Mouse (Mus musculus) splenic B cell, adult 2 months (primary cell): ENCODE measurements around the gene Cbx4.

ENCODE experiments used
- DNase-seq: peaks from one replicate; pipeline ENCODE4 v3.0.0-alpha.2; 2011; ENCODE audit warnings: low read depth, low spot score
- H3K27me3 ChIP-seq: 2 replicates; pipeline ENCODE4 v1.6.1; 2012; ENCODE audit warnings: mild to moderate bottlenecking, low read length, moderate library complexity, mixed read lengths; ENCODE audit not compliant: control insufficient read depth, poor library complexity, insufficient read depth, severe bottlenecking
- H3K36me3 ChIP-seq: 2 replicates; pipeline ENCODE4 v1.6.1; 2012; ENCODE audit warnings: mild to moderate bottlenecking, low read length, moderate library complexity, mixed read lengths; ENCODE audit not compliant: control insufficient read depth, poor library complexity, insufficient read depth, severe bottlenecking

The Cbx4 gene

GRCm38 (mm10) chr11:119095441-119095840 is 9.4 kb upstream of the Cbx4 start:
- no peak for DNase-seq
- H3K36me3 ChIP-seq = no peaks in the 10 kb centered on the region

DNA sequence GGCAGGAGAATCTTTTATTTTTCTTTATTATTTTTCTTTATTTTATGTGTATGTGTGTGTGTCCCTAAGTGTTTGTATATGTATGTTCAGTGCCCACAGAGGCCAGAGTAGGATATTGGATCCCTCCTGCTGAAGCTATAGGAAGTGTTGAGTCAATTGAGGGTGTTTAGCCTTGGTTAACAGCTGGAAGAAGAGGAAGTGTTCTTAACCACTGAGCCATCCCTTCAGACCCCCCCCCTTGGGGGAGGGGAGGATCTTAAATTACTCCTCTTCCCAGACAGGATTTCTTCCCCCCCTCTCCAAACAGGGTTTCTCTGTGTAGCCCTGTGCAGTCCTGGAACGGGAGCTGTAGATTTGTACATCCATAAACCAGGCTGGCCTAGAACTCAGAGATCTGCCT is 7.3 kb upstream of the Cbx4 start:
- DNase-seq = no peak
- Histone ChIP-seq H3K36me3 (no peaks in the 10 kb centered on the region), H3K27me3 (no peaks in the 10 kb centered on the region)

More at GRCm38 (mm10) chr11:119095441-119095840, 9.4 kb upstream of the Cbx4 start:
- H3K27me3 ChIP-seq = no peaks in the 10 kb centered on the region

DNA sequence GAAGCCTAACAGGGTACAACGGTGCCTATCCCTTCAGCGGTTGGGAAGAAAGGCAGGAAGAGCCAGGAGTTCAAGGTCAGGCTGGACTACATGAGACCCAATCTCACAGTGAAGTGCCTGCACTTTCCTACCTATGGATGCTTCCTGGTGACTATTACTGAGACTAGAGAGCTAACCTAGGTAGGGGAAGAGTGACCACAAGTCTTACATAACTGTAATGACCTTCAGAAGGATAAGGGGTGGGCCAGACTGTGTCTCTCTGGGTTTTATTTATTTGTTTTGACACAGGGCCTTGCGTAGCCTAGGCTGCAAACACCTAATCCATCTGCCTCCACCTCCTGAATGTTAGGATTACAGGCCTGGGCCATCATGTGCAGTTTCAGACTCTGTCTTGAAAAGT is 6.3 kb upstream of the Cbx4 start:
- no peak for DNase-seq
- Histone ChIP-seq H3K36me3 (no peaks in the 10 kb centered on the region), H3K27me3 (no peaks in the 10 kb centered on the region)

GRCm38 (mm10) chr11:119091598-119091991 is 5.6 kb upstream of the Cbx4 start:
- Histone ChIP-seq H3K36me3 (no peaks in the 10 kb centered on the region), H3K27me3 (no peaks in the 10 kb centered on the region)
- DNase-seq = peak; percentile 83

- DNase-seq = peak; percentile 76
- Histone ChIP-seq H3K27me3 (no peaks in the 10 kb centered on the region), H3K36me3 (no peaks in the 10 kb centered on the region)
Measured at GRCm38 (mm10) chr11:119090961-119091597, 5.1 kb upstream of the Cbx4 start.

DNA sequence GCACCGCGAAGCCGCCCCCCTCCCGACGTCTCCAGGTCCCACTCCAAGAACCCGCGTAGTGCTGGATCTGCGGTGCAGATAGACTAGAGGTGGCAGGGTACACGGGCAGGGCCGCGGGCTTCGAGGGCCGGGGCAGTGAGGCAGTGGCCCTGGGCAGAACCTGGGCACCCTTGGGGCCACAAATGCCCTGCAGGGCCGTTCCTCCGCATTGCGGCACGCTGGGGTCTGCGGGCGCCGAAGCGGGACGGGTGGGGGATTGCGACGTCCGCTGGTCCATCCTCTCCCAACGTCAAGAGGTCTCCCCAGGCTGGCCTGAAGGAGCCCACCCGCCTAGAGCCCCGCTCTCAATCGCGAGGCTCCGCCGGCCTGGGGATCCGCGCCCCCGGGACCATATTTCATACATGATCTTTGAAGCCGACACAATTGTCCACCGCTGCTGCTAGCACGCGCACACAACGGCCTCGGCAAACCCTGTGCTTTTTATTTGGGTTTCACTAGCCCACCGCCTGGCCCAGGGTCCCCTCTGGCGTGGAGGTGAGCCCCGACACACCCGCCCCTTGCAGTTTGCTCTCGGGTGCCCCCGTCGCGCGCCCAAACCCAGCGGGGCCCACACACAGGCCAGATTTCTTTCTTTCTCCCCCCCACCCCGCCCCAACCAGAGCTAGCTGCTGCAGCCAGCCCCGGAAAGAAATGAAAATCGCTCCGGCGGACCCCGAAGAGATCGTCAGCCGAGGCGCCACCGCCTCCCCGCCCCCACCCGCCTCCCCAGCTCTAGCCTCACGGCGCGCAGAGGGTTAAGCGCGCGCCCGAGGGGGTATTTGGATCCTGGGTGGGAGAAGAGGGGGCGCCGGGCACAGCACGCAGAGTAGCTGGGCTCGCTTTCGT is 4.3 kb upstream of the Cbx4 start:
- H3K27me3 ChIP-seq = no peaks in the 10 kb centered on the region
- DNase-seq = peak; percentile 41
- no peaks in the 10 kb centered on the region for H3K36me3 ChIP-seq

DNA sequence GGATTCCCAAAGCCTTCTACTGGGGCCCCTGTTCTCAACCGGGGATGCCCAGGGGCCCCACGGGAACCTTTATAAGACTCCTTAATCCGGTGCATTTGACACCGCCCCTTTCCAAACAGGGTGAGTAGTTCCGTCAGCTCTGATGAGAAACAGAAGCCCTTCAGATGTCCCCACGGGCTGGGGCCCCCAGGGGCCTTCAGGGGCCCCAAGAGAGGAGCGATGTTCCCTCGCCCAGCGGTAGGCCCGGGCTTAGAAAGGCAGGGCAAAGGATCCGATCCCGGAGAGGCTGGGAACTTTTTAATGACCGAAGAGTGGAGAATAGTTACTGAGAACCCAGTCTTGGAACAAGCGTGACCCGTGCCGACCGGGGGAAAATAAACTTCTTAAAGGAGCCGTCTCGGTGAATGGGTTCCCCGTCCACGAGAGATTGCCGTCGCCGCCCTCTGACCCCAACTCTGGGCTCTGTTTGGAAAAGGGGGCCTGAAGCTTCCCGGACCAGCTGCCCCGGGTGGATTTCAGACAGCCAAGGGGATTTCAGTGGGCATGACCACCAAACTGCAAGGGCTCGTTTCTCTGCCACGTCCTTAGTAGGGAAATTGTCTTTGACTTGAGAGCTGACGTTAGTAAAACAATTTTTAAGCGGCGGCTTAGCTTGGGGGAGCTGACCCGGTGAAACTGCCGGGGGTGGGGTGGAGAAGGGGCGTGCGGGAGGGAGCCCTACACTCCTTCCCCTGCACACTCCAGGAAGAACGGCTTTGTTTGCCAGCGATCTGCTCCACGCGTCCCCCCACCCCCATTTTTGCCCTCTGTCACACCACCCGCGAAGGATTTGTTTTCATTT is 3.4 kb upstream of the Cbx4 start:
- Histone ChIP-seq H3K36me3 (no peaks in the 10 kb centered on the region), H3K27me3 (no peaks in the 10 kb centered on the region)
- DNase-seq = peak; percentile 86

DNA sequence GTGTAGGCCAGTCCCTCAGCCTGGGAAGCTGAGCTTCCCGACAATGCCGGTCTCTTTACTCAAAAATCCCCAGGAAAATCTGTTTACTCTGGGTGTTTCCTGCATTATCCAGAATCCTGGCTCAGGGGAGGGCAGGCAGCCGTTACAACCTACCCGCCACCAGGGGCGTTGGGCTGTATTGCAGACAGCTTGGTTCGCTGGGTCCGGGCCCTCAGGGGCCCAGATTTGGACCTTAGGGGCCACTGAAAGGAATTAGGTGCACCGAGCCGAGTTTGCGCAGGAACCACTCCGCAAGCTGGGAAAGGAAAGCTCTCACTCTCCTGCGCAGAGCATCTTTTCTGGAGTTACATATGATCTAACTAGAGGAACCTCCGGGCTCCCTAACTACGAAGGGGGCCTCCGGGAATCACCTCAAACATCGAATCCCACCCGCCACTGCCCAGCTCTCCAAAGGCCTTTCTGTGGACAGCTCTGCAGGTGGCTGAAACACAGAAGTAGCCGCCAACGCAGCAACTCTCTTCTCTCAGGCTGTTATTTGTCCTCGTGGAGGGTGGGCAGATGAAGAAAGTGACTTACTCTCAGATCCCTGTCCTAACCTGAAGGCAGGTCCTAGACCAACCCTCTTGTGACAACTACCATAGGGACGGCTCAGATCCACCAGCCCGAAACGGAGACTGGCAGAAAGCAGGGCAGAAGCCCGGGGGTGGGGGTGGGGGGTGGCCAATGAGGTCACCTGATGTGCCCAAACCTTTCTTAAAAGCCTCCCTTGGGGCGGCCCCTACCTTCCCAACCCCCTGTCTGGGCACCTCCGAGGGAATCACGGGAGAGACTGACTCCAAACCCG is 2.6 kb upstream of the Cbx4 start:
- no peaks in the 10 kb centered on the region for H3K36me3 ChIP-seq
- H3K27me3 ChIP-seq = no peaks in the 10 kb centered on the region
- peak; percentile 72 for DNase-seq

DNA sequence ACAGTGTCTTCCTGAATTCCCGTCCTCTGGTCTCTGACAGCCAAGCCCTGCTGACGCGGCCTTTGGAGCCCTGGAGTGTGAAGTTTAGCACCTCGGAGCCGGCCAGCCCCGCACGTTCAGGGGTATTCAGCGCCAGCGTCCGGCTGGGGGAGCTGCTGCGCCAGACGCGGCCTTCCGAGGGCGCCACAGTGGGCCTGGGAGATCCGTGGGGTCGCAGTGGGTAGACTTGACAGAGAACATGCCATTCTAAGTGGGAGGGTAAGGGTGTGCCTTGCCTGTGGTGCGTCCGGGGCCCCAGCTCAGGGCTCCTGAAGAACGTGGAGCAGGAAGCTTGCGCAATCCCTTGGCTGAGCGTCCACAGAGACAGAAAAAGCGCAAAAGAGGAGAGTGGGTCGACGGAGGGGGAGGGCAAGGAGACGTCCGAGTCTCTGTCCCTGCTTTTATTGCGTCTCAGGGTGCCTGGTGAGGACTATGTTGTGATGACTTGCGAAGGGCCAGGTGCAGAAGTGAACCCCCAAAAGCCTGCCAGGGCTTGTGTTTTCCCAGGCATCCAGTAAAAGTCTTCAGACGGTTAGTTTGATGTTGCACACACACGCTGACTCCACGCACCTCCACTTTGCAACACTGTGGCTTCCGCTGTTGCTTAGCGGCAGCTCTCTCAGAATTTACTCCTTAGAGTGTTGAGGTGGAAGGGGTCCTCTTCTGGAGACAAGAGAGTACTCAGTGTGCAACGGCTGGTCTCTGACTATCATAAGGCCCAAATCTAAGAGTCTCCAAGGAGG is 1.5 kb upstream of the Cbx4 start:
- no peaks in the 10 kb centered on the region; the same call in 1 of the 2 replicates for H3K36me3 ChIP-seq
- DNase-seq = peak; percentile 49

GRCm38 (mm10) chr11:119085279-119086062 is 550 bp downstream of the Cbx4 start:
- peak; percentile 71 for DNase-seq
- Histone ChIP-seq H3K36me3 (peaks cover 4% of the 10 kb centered on the region), H3K27me3 (no peaks in the 10 kb centered on the region)

More for the DNA sequence above, 1.5 kb upstream of the Cbx4 start:
- H3K27me3 ChIP-seq = no peaks in the 10 kb centered on the region

DNA sequence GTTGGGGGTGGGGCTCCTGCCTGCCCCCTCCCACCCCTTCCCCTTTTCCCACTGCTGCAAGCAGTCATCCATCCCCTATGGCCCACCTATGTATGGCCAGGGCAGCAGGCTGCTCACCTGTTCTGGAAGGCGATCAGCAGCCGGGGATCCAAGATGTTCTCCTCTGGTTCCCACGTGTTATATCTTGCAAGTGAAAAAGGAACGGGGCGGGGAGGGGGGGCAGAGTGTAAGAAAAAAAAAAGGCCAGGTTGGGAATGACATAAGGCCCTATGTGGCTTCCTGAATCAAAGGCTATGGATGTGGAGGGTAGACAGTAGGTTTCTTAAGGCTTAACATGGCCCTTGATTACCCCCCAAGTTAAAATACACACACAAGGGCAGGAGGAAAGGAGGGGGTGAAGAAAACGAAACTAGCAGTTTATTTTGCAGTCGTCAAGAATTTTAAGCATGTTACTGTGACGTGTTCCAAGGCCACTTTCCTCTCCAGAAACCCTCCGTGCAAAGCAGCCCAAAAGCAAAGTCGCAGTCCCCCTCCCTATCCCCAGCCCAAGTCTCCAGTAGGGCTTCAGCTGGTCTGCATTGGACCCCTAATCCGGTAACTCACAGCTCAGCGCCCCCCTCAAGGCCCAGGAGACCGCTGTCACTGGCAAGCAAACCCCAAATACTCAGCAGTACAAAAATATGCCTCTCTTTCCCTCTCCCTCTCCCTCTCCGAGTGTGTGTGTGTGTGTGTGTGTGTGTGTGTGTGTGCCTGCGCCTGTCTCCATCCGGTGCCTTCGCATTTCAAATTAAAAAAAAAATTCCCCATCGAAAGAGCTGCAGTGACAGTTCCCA is 1.4 kb downstream of the Cbx4 start:
- peak; percentile 49 for DNase-seq
- peaks cover 4% of the 10 kb centered on the region for H3K36me3 ChIP-seq

DNA sequence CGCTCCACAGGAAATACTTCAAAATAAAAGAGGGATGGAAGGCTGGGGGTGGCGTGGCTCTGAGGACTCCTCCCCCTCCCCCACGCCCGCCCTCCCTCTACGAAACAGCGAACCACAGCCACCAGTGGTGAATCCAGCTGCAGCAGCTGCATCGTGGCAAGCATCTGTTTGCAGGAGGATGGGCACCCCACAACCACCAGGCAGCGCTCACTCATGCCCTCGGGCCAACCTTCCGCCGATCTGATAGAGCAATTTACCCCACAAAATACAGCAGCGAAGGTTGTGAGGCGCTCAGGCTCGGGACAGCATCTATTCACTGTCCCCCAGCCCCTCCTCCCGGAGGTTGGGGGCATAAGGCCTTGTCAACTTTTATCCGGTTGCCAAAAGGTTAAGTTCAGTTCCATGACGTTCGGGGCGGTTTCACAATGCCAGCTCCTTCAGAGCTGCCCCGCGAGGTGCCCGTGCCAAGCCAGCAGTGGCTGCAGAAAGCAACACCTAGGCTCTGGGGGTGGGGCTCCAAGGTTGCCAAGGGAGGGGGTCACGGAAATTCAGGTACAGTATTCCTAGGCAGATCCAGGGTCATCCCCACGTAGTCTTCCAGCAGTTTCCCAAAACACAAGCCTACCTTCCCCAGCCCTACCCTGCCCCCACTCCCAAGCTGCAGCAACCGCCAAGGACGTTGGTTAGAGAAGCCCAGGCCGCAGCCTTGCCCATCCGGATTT is 2.1 kb downstream of the Cbx4 start:
- peaks cover 4% of the 10 kb centered on the region for H3K36me3 ChIP-seq
- H3K27me3 ChIP-seq = no peaks in the 10 kb centered on the region
- DNase-seq = peak; percentile 69

More for the DNA sequence above, 1.4 kb downstream of the Cbx4 start:
- no peaks in the 10 kb centered on the region for H3K27me3 ChIP-seq
